Mouse (Mus musculus) adrenal gland, postnatal 4 days (tissue): Measurements from ENCODE around the gene Brinp1. TPM values are rescaled to one million over a fixed set of nuclear protein-coding genes. Genes with fewer than 3 reads are reported as not detected.
"Not testable (repeated sequence)": the region's sequence is repeated elsewhere in the genome, so short reads cannot be mapped to it uniquely, and the experiment has no call there.

Source experiments
- DNase-seq, 2 experiments: peaks; one replicate each; pipeline ENCODE4 v3.0.0; 2021 to 2022; ENCODE audit warnings: low spot score in 2 of 2, mixed read lengths in 2 of 2
- total RNA-seq, 2 experiments: library from RNA; stranded (reverse); gene quantifications; 2 replicates each; pipeline ENCODE4 v1.2.3; 2021

Gene Brinp1
- total RNA-seq, 2 experiments from 2014 or later, result 4.5 to 5.9 TPM

GRCm38 (mm10) chr4:68846976-68847375 lies 107.2 kb downstream of the Brinp1 start:
- no peak for DNase-seq

GRCm38 (mm10) chr4:68845964-68846363 lies 108.2 kb downstream of the Brinp1 start:
- no peak for DNase-seq

DNA sequence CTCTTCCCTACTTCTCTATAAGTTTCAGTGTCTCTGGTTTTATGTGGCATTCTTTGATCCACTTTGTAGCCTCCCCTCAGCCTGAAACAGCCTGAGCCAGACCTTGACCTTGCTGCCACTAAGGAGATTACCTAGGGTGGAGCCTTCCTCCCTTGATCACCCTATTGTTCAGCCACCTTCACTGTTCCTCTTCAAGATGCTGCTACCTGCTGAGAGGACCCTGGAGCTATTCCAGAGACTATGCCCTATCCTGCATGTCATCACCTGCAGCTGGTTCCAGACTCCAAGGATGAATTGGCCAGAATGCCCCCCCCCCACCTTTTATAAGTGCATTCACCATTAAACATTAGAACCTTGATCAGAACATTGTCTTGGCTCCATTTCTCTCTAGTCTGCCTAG lies 140.2 kb downstream of the Brinp1 start:
- DNase-seq, result not testable (repeated sequence)

DNA sequence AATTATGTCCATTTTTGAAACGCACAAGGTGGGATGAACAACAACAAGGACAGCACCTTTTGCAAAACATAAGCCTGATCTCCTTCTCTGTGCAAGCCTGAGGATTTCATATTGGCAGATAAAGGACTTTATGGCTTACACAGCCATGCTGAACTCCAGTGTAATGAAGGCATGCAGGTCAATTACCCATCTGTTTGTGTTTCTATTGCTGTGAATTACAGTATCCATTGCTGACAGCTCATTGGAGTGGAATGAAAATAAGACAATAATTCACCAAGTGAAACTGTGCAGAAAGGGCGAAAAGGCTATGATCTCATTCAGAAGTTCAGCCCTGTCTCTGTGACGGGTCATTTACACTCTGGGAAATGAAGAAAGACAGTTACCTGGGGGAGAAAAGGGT lies 147.7 kb downstream of the Brinp1 start:
- DNase-seq, result no peak

GRCm38 (mm10) chr4:68801923-68802855 lies 152.0 kb downstream of the Brinp1 start:
- DNase-seq, result no peak

DNA sequence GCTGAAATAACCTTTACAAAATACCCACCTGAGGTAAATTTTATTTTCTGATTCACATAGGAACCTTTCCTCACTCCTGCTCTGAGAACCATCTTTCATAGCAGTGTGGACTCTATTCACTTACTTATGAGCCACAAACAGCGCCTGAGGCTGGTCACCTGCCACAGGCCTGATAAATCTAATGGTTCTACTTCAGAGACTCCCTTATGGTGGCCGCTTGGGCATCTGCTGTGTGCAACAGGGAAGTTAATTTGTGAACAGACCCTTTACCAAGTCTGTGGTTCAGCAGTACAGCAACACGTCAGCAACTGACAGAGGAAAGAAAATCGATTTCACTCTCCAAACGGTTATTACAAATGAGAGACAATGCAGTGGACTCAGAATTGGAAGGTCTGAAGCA lies 164.2 kb downstream of the Brinp1 start:
- DNase-seq, result no peak

DNA sequence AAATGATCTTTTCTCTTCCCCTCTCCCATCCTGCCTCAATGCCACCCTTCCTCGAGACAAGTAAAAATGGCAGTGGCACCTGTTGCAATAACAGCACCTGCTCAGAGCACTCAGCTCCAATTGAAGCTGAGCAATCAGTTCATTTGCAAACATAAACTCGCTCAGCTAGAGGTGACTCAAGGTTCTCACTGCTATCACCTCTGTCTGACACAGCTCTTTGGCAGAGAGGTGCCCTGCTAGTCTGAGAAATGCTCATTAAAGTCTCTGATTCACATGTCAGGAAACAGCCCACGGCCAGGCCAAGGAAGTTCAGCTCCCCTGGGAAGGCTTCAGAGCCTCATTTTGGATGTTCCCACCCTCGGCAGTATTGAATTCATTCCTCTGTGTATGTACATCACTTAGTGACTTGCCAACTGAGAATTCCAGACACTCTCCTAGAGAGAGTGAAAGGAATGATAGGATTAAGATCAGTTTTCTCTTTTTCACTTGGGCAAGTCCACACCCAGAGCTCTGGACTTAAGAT lies 165.7 kb downstream of the Brinp1 start:
- DNase-seq, result no peak

- no peak for DNase-seq
Observed at GRCm38 (mm10) chr4:68787642-68788041, 166.6 kb downstream of the Brinp1 start.

- DNase-seq, result no peak
Observed at GRCm38 (mm10) chr4:68768256-68768655, 185.9 kb downstream of the Brinp1 start.

GRCm38 (mm10) chr4:68767393-68767792 lies 186.8 kb downstream of the Brinp1 start:
- DNase-seq, result no peak

- DNase-seq, result no peak
Observed at GRCm38 (mm10) chr4:68765772-68766573, 188.2 kb downstream of the Brinp1 start.

GRCm38 (mm10) chr4:68764937-68765336 lies 189.3 kb downstream of the Brinp1 start:
- no peak for DNase-seq

DNA sequence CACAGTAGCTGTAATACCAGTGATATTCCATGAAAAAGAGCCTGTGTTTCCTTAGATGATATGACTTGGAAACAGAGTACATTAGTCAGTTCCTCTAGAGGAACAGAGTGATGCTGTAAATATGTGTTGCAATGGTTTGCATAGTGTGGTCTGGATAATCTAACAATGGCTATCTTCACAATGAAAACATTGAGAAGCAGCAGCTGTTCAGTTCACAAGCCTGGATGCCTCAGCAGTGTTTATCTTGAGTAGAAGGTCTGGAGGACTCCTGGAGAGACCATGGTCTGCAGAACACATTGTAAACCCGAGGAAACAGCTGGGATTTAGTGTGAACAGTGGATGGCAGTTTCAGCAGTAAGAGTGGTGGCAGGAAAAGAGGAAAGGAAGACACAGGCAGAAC lies 233.2 kb downstream of the Brinp1 start:
- DNase-seq, result no peak
